Mouse (Mus musculus) spleen, adult 10 weeks (tissue): ENCODE data around the gene Olfr1134. TPM values are rescaled to one million over a fixed set of nuclear protein-coding genes. Genes with fewer than 3 reads are reported as not detected.

Experiments
- polyA plus RNA-seq: library from polyadenylated mRNA; stranded (reverse); fragments of 350-450 nt; fragmentation: Illumina TruSeq; extraction: RNeasy Lipid Tissue Mini Kit (QIAGEN cat#74804); gene quantifications from one replicate; pipeline ENCODE4 v1.2.3, GENCODE M21; 2015; ENCODE audit warnings: low replicate concordance; ENCODE audit not compliant: insufficient read depth

Gene Olfr1134
- polyA plus RNA-seq: not detected

GRCm38 (mm10) chr2:87658360-87658759 lies at the start of gene Olfr1134:
Gene Olfr1134, minus strand, starts transcription at chr2:87658460.

GRCm38 (mm10) chr2:87693847-87694246 lies 35.6 kb upstream of the Olfr1134 start, which contains the start of gene Olfr1136:
Gene Olfr1136, minus strand, starts transcription at chr2:87693947.

GRCm38 (mm10) chr2:87673564-87673963 lies 15.3 kb upstream of the Olfr1134 start, which contains the start of gene Olfr1135:
Gene Olfr1135, minus strand, starts transcription at chr2:87673664.

GRCm38 (mm10) chr2:87647274-87647673 lies 11.0 kb downstream of the Olfr1134 start, which contains the start of gene Olfr1133:
Gene Olfr1133, minus strand, starts transcription at chr2:87647374.

GRCm38 (mm10) chr2:87637435-87637834 lies 20.8 kb downstream of the Olfr1134 start, which contains the start of gene Olfr1132:
Gene Olfr1132, minus strand, starts transcription at chr2:87637535.

GRCm38 (mm10) chr2:87626804-87627203 lies 31.5 kb downstream of the Olfr1134 start, which contains the start of gene Olfr1131:
Gene Olfr1131, plus strand, starts transcription at chr2:87627104.

GRCm38 (mm10) chr2:87605912-87606311 lies 52.3 kb downstream of the Olfr1134 start, which contains the start of gene Olfr1130:
Gene Olfr1130, plus strand, starts transcription at chr2:87606212.

Other genes starting within 250 kb of the Olfr1134 start
- gene Olfr1123, start 241.8 kb downstream of the Olfr1134 start, polyA plus RNA-seq: not detected
- not detected for gene Olfr1124, start 228.2 kb downstream of the Olfr1134 start, polyA plus RNA-seq
- not detected for gene Olfr1126, start 204.5 kb downstream of the Olfr1134 start, polyA plus RNA-seq
- gene Pramel7, start 161.4 kb downstream of the Olfr1134 start, polyA plus RNA-seq: not detected
- gene Pramel6, start 151.9 kb downstream of the Olfr1134 start, polyA plus RNA-seq: not detected
- gene Olfr153, start 126.7 kb downstream of the Olfr1134 start, polyA plus RNA-seq: not detected
- gene Olfr1128, start 112.9 kb downstream of the Olfr1134 start, polyA plus RNA-seq: not detected
- gene Olfr1129, start 84.6 kb downstream of the Olfr1134 start, polyA plus RNA-seq: not detected
- gene Olfr1130, start 52.2 kb downstream of the Olfr1134 start, polyA plus RNA-seq: not detected
- not detected for gene Olfr1131, start 31.4 kb downstream of the Olfr1134 start, polyA plus RNA-seq
- not detected for gene Olfr1132, start 20.9 kb downstream of the Olfr1134 start, polyA plus RNA-seq
- not detected for gene Olfr1133, start 11.1 kb downstream of the Olfr1134 start, polyA plus RNA-seq
- not detected for gene Olfr1135, start 15.2 kb upstream of the Olfr1134 start, polyA plus RNA-seq
- gene Olfr1136, start 35.5 kb upstream of the Olfr1134 start, polyA plus RNA-seq: not detected
- gene Olfr1137, start 54.7 kb upstream of the Olfr1134 start, polyA plus RNA-seq: not detected
- gene Olfr1138, start 81.5 kb upstream of the Olfr1134 start, polyA plus RNA-seq: not detected
- not detected for gene Olfr1140, start 85.3 kb upstream of the Olfr1134 start, polyA plus RNA-seq
- not detected for gene Olfr1141, start 95.5 kb upstream of the Olfr1134 start, polyA plus RNA-seq
- gene Olfr152, start 121.0 kb upstream of the Olfr1134 start, polyA plus RNA-seq: not detected
- not detected for gene Olfr1143, start 142.1 kb upstream of the Olfr1134 start, polyA plus RNA-seq
- gene Olfr1145, start 151.4 kb upstream of the Olfr1134 start, polyA plus RNA-seq: not detected
- gene Olfr1148, start 172.1 kb upstream of the Olfr1134 start, polyA plus RNA-seq: not detected
- gene Olfr1150-ps1, start 185.5 kb upstream of the Olfr1134 start, polyA plus RNA-seq: not detected
- not detected for gene Olfr1151, start 197.4 kb upstream of the Olfr1134 start, polyA plus RNA-seq
- not detected for gene Olfr1152, start 208.0 kb upstream of the Olfr1134 start, polyA plus RNA-seq
- gene Olfr1153, start 236.5 kb upstream of the Olfr1134 start, polyA plus RNA-seq: not detected
- gene Olfr1154, start 246.7 kb upstream of the Olfr1134 start, polyA plus RNA-seq: not detected